Mouse (Mus musculus): ENCODE measurements around the gene Ifit3b. TPM values are rescaled to one million over a fixed set of nuclear protein-coding genes. Genes with fewer than 3 reads are reported as not detected.
"Not testable (repeated sequence)": the region's sequence is repeated elsewhere in the genome, so short reads cannot be mapped to it uniquely, and the experiment has no call there.

The Ifit3b gene
- 2.0 and 2.3 TPM in 2 replicates for polyA plus RNA-seq (2015; fragmentation: Nextera tagmentation; extraction: Ambion mirVana)

DNA sequence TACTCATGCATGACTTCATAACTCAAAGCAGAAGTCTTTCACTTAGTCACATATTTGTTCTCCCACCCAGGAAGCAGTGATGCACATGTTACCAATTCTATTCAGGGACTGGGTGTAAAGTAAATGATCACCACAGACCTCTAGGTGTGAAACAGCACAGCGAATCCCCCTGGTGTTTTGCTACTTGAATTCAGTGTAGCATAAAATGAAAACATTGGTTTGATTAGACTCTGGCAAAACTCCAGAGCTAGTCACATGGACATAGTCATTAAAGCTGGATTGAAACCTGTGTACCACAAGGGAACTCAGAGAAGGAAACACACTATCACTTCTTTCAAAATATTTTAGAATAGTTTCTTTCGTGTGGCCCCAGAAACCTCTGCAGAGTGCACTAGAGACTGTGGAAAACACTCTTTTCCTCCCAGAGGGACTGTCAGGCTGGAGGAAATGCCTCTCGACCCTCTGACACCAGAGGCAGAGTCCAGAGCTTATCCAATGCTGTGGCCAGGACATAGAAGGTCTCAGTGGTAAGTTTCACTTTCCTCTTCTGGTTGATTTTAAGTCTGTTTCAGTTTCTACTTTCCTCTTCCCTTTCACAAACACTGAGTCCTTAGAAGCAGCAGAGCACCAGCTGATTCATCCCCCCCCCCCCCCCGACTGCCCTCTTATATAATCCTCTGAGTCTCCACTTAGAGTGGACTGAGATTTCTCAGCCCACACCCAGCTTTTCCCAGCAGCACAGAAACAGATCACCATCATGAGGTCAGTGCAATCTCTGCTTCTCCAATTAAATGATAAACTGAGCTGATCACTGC lies at the start of gene Ifit3b:
Gene Ifit3b (plus strand): TSS at position 734 of the 815 bp plus-strand sequence.
- not testable (repeated sequence) for H3K36me3 ChIP-seq (ENCODE audit: insufficient read depth, low read length); H3K9me3 ChIP-seq (ENCODE audit: low read length); H3K27me3 ChIP-seq (replicated peaks; ENCODE audit: insufficient read depth, low read length); H3K9ac ChIP-seq (replicated peaks; ENCODE audit: low read depth); H3K4me1 ChIP-seq (ENCODE audit: insufficient read depth, low read depth, low read length); H3K4me3 ChIP-seq (ENCODE audit: low read depth, low read length)
- ATAC-seq (peak; percentile 89), DNase-seq (ENCODE audit: low spot score) (peak; percentile 39)
- Histone ChIP-seq H3K4me2 (replicated peaks; ENCODE audit: low read depth, low read length) (0 out of 2 replicates have a peak within 1 kb of the TSS, but pooled peaks have one; percentile 25), H3K27ac (ENCODE audit: low read length) (peak within 1 kb of the TSS; percentile 62; the same call in 1 of the 2 replicates)
- peak; percentile 67 for TF ChIP-seq EP300 (IDR thresholded peaks at IDR 0.05)
- WGBS = 21% methylated on average over 4 of the region's 4 CpGs

DNA sequence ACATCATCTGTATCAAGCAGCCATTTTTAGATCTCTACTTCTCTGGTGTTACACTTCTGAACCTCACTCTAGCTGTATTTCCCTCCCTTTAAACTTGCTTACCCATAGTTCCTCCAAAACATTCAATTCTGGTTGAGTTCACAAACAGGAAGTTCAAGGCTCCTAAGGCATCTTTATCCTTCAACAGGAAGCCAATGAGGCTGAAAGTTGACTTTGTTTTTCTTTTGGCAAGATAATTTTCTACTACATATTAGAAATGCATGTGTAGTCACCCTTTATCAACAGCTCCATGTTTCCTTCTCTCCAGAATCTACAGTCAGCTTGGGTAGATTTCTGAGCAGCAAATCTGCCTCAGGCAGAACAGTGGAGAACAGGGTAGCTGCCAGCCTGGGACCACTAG lies 45.2 kb upstream of the Ifit3b start:
- no peaks in the 10 kb centered on the region for H3K4me1 ChIP-seq (ENCODE audit: insufficient read depth, low read depth, low read length)
- no peaks in the 10 kb centered on the region for H3K36me3 ChIP-seq (ENCODE audit: insufficient read depth, low read length)
- H3K4me3 ChIP-seq (ENCODE audit: low read depth, low read length) = no peak overlapping the region
- H3K9me3 ChIP-seq (ENCODE audit: low read length) = no peaks in the 10 kb centered on the region
- ATAC-seq (no peak), DNase-seq (ENCODE audit: low spot score) (no peak)
- TF ChIP-seq EP300 (IDR thresholded peaks at IDR 0.05) = no peak
- TF ChIP-seq CTCF (IDR thresholded peaks at IDR 0.05) = no peak
- H3K9ac ChIP-seq (replicated peaks; ENCODE audit: low read depth) = no peak overlapping the region
- no peaks in the 10 kb centered on the region for H3K27me3 ChIP-seq (replicated peaks; ENCODE audit: insufficient read depth, low read length)
- no peak overlapping the region for H3K4me2 ChIP-seq (replicated peaks; ENCODE audit: low read depth, low read length)
- no peak overlapping the region for H3K27ac ChIP-seq (ENCODE audit: low read length)

DNA sequence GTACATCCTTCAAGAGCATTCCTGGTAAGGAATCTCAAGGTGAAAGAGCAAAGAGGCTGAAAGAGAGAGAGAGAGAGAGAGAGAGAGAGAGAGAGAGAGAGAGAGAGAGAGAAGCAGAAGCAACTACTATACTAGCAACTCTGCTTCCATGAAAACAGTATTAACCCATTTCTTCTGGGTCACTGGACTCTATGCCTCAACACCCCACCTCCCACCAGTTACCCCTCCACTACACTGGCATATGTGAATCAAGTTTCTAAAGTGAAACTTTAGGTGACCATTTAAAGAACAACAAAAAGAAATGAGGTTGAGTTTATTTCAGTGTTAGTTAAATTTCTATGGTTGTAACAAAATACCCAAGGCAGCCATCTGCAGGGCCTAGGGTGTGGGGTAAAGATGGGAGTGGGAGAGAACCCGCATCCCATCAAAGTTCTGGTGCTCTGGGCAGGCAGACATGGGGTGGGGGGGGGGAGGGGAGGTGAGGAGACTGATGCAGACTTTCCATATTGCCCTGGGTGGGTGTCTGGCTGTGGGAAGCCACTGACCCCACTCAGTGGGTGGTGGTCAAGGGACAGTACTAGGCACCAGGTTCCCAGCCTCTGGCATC lies 41.5 kb upstream of the Ifit3b start:
- Histone ChIP-seq H3K9me3 (ENCODE audit: low read length) (no peaks in the 10 kb centered on the region), H3K9ac (replicated peaks; ENCODE audit: low read depth) (no peak overlapping the region), H3K4me2 (replicated peaks; ENCODE audit: low read depth, low read length) (no peak overlapping the region), H3K4me1 (ENCODE audit: insufficient read depth, low read depth, low read length) (peaks cover 8% of the 10 kb centered on the region; the same call in 1 of the 2 replicates), H3K27ac (ENCODE audit: low read length) (no peak overlapping the region), H3K27me3 (replicated peaks; ENCODE audit: insufficient read depth, low read length) (no peaks in the 10 kb centered on the region), H3K36me3 (ENCODE audit: insufficient read depth, low read length) (no peaks in the 10 kb centered on the region), H3K4me3 (ENCODE audit: low read depth, low read length) (no peak overlapping the region)
- ATAC-seq = no peak
- WGBS = 86% methylated on average over 1 of the region's 1 CpGs
- no peak for DNase-seq (ENCODE audit: low spot score)
- TF ChIP-seq CTCF (IDR thresholded peaks at IDR 0.05) = no peak
- TF ChIP-seq EP300 (IDR thresholded peaks at IDR 0.05) = no peak

DNA sequence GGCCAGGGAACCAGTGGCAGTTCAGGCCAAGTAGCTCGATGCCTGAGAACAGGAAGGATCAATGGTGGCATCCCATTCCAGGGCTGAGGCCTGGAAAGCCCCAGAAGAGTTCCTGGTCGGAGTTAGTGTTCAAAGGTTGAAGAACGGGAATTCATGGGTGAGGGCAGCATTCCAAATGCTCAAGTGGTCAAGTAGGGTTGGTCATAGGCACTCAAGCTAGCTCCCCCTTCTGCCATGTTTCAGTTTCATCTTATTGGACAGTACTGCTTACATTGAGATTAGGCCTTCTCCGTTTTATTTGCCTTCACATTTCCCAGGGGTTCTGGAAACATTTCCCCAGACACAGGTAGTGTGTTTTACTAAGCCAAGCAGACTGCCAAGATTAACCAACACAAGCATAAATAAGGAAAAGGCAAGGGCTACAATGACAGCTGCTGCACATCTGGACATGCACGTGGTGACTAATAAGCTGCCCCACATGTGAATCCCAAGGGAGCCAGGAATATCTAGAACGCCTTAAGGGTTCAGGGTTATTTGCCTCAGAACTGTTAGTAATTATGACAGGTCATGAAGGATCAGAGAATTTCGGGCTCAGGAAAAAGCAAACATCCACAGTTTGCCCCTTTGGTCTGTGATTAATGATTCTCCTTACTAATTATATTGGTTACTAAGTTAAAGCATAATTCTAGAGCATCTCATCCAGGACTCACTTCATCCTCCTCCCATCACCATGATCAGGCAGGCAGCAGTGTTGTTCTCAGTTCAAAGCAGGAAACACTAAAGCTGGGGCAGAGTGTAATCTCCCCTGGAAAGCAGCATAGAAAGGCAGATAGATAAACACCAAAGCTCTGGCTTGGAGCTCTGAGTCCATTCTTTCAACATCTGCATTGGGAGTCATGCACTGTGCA lies 38.5 kb upstream of the Ifit3b start:
- no peak overlapping the region for H3K9ac ChIP-seq (replicated peaks; ENCODE audit: low read depth)
- H3K27me3 ChIP-seq (replicated peaks; ENCODE audit: insufficient read depth, low read length) = no peaks in the 10 kb centered on the region
- peak overlapping the region; percentile 68 for H3K27ac ChIP-seq (ENCODE audit: low read length)
- peak; percentile 93 for ATAC-seq
- H3K4me2 ChIP-seq (replicated peaks; ENCODE audit: low read depth, low read length) = no peak overlapping the region
- DNase-seq (ENCODE audit: low spot score) = peak; percentile 82
- 45% methylated on average over 7 of the region's 7 CpGs for WGBS
- H3K4me1 ChIP-seq (ENCODE audit: insufficient read depth, low read depth, low read length) = peaks cover 8% of the 10 kb centered on the region; the same call in 1 of the 2 replicates
- H3K9me3 ChIP-seq (ENCODE audit: low read length) = no peaks in the 10 kb centered on the region
- H3K36me3 ChIP-seq (ENCODE audit: insufficient read depth, low read length) = 0 out of 2 replicates have a peak, but pooled peaks cover 4% of the 10 kb centered on the region
- H3K4me3 ChIP-seq (ENCODE audit: low read depth, low read length) = no peak overlapping the region
- TF ChIP-seq CTCF (IDR thresholded peaks at IDR 0.05) (no peak; the same call in 1 of the 2 replicates), EP300 (IDR thresholded peaks at IDR 0.05) (peak; percentile 85)

DNA sequence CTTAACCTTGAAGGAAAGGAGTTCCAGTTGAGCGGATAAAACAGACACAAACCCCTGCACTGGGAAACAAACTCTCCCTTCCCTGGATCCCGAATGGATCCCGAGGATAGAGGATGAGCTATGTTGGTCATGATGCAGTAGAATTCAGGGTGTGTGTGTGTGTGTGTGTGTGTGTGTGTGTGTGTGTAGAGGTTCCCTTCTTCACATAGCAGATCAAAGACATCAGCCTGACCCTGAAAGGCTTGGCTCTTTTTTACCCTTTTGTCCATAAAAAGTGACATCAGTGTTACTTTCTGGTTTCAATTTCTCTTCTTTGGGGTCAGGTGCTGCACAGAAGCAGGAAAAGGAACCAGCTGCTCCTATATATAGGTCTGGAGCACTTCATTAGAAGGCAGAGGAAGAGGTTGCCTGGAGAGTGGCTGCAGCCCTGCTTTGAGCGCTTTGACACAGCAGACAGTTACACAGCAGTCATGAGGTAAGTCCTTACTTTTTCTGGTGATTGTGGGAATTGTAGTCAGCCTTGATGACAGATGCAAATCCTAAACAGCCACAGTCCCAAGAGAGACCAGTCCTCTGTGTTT lies 37.8 kb upstream of the Ifit3b start:
- Histone ChIP-seq H3K4me2 (replicated peaks; ENCODE audit: low read depth, low read length) (no peak overlapping the region), H3K9me3 (ENCODE audit: low read length) (no peaks in the 10 kb centered on the region), H3K4me1 (ENCODE audit: insufficient read depth, low read depth, low read length) (peaks cover 8% of the 10 kb centered on the region; the same call in 1 of the 2 replicates), H3K27me3 (replicated peaks; ENCODE audit: insufficient read depth, low read length) (no peaks in the 10 kb centered on the region), H3K4me3 (ENCODE audit: low read depth, low read length) (no peak overlapping the region), H3K36me3 (ENCODE audit: insufficient read depth, low read length) (0 out of 2 replicates have a peak, but pooled peaks cover 4% of the 10 kb centered on the region), H3K9ac (replicated peaks; ENCODE audit: low read depth) (no peak overlapping the region), H3K27ac (ENCODE audit: low read length) (no peak overlapping the region)
- no peak for TF ChIP-seq CTCF (IDR thresholded peaks at IDR 0.05)
- TF ChIP-seq EP300 (IDR thresholded peaks at IDR 0.05) = no peak
- ATAC-seq (0 out of 2 replicates have a peak, but pooled peaks have one; percentile 33), DNase-seq (ENCODE audit: low spot score) (peak; percentile 8)
- WGBS = 73% methylated on average over 4 of the region's 4 CpGs

Measured in lung, postnatal 0 days (tissue).